Mouse (Mus musculus) kidney, embryonic 16.5 days (tissue): ENCODE measurements at regions not wholly inside any gene's neighbourhood (a gene's known extent, or its start where the extent isn't known, plus 50 kb on each side); places are given as distances from the start of the nearest gene placed in this dataset.
A peak's percentile ranks its signal among the peaks of the same experiment; 100 is the strongest.

ENCODE experiments used
- ATAC-seq: fragments of 200-750 bp; cut with Nextera tagmentation; 2 replicates; pipeline ENCODE4 v1.8.0; 2017; ENCODE audit warnings: moderate TSS enrichment; ENCODE audit not compliant: low FRiP score, low TSS enrichment
- H3K27ac ChIP-seq: fragments of 300-500 bp; sonication (generic); 2 replicates; pipeline ENCODE4 v1.5.1; 2014; ENCODE audit warnings: low read length
- H3K27me3 ChIP-seq: fragments of 300-500 bp; sonication (generic); 2 replicates; pipeline ENCODE4 v1.6.1; 2014; ENCODE audit warnings: low read length, control low read depth, mixed read lengths; ENCODE audit not compliant: insufficient read depth
- H3K36me3 ChIP-seq: fragments of 300-500 bp; sonication (generic); 2 replicates; pipeline ENCODE4 v1.6.1; 2014; ENCODE audit warnings: low read length, control low read depth, mixed read lengths; ENCODE audit not compliant: insufficient read depth
- H3K4me1 ChIP-seq: fragments of 300-500 bp; sonication (generic); 2 replicates; pipeline ENCODE4 v1.6.1; 2014; ENCODE audit warnings: low read length, control low read depth, mixed read lengths; ENCODE audit not compliant: insufficient read depth
- H3K4me2 ChIP-seq: fragments of 300-500 bp; sonication (generic); replicated peaks from 2 replicates; pipeline ENCODE4 v1.6.1; 2014; ENCODE audit warnings: low read depth, low read length
- H3K4me3 ChIP-seq: fragments of 300-500 bp; sonication (generic); 2 replicates; pipeline ENCODE4 v1.5.1; 2014; ENCODE audit warnings: mild to moderate bottlenecking, low read length
- H3K9ac ChIP-seq: fragments of 300-500 bp; sonication (generic); replicated peaks from 2 replicates; pipeline ENCODE4 v1.6.1; 2014; ENCODE audit warnings: low read length
- H3K9me3 ChIP-seq: fragments of 300-500 bp; sonication (generic); 2 replicates; pipeline ENCODE4 v1.6.1; 2016; ENCODE audit warnings: low read length, control low read depth
- WGBS: fragments of 180-500 bp; shearing (Covaris S2); extraction: QIAGEN DNeasy Blood & Tissue Kit; methylation state at CpG from one replicate; pipeline ENCODE4 v1.1.7; 2014; 5-methylcytosine and 5-hydroxymethylcytosine counted together

DNA sequence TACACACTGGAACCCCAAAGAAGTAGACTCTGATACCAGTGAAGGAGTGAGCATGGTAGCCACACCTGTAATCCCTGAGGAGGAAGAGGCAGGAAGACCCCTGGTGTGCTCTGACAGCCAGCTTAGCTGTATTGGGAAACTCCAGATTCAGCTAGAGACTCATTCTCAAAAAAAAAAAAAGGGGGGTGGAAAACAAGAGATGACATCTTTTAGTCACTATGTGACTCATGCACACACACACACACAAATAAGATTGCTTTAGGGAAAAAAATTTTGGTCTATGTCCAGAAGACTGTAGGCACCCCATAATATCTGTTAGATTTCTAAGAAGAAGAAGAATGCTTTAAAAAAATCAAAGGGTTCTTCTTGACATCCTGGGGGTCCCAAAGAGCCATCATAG lies 287.6 kb downstream of the Tns1 start:
- no peak overlapping the region for H3K4me2 ChIP-seq
- no peak for ATAC-seq

GRCm38 (mm10) chr1:73834566-73834965 lies 289.7 kb downstream of the Tns1 start:
- Histone ChIP-seq H3K4me1 (no peaks in the 10 kb centered on the region), H3K9ac (no peak overlapping the region), H3K4me2 (no peak overlapping the region), H3K27me3 (no peaks in the 10 kb centered on the region), H3K4me3 (no peak overlapping the region), H3K36me3 (no peaks in the 10 kb centered on the region), H3K9me3 (no peaks in the 10 kb centered on the region), H3K27ac (no peak overlapping the region)
- WGBS = 90% methylated on average over 1 of the region's 1 CpGs
- no peak for ATAC-seq

More for the DNA sequence above, 287.6 kb downstream of the Tns1 start:
- no peak overlapping the region for H3K4me3 ChIP-seq
- H3K9ac ChIP-seq = no peak overlapping the region
- no peak overlapping the region for H3K27ac ChIP-seq
- H3K27me3 ChIP-seq = no peaks in the 10 kb centered on the region
- no peaks in the 10 kb centered on the region for H3K9me3 ChIP-seq
- no peaks in the 10 kb centered on the region for H3K4me1 ChIP-seq
- no peaks in the 10 kb centered on the region for H3K36me3 ChIP-seq

- ATAC-seq = no peak
- H3K9me3 ChIP-seq = no peaks in the 10 kb centered on the region
- no peaks in the 10 kb centered on the region for H3K36me3 ChIP-seq
- H3K27ac ChIP-seq = no peak overlapping the region
- peaks cover 14% of the 10 kb centered on the region for H3K4me1 ChIP-seq
- H3K4me2 ChIP-seq = no peak overlapping the region
- H3K4me3 ChIP-seq = no peak overlapping the region
- no peaks in the 10 kb centered on the region for H3K27me3 ChIP-seq
- H3K9ac ChIP-seq = no peak overlapping the region
- 46% methylated on average over 9 of the region's 9 CpGs for WGBS
These were observed 293.6 kb downstream of the Tns1 start for GRCm38 (mm10) chr1:73830486-73831132.

- H3K9ac ChIP-seq = no peak overlapping the region
- no peak overlapping the region for H3K27ac ChIP-seq
- no peaks in the 10 kb centered on the region for H3K27me3 ChIP-seq
- no peak overlapping the region for H3K4me2 ChIP-seq
- H3K4me3 ChIP-seq = no peak overlapping the region
- no peaks in the 10 kb centered on the region for H3K9me3 ChIP-seq
- H3K36me3 ChIP-seq = no peaks in the 10 kb centered on the region
- peaks cover 17% of the 10 kb centered on the region for H3K4me1 ChIP-seq
- 71% methylated on average over 10 of the region's 10 CpGs for WGBS
- no peak for ATAC-seq
These were observed 295.3 kb downstream of the Tns1 start for GRCm38 (mm10) chr1:73828996-73829395.

- Histone ChIP-seq H3K4me3 (no peak overlapping the region), H3K27me3 (no peaks in the 10 kb centered on the region), H3K36me3 (no peaks in the 10 kb centered on the region), H3K27ac (no peak overlapping the region), H3K4me1 (peaks cover 29% of the 10 kb centered on the region), H3K9ac (0 out of 2 replicates have a peak overlapping the region, but pooled peaks have one; percentile 11), H3K9me3 (no peaks in the 10 kb centered on the region), H3K4me2 (no peak overlapping the region)
- ATAC-seq = peak; percentile 77; the same call in 1 of the 2 replicates
- 42% methylated on average over 15 of the region's 15 CpGs for WGBS
These were observed 297.9 kb downstream of the Tns1 start for GRCm38 (mm10) chr1:73826243-73826930.

- Histone ChIP-seq H3K36me3 (no peaks in the 10 kb centered on the region), H3K4me2 (no peak overlapping the region), H3K27me3 (no peaks in the 10 kb centered on the region), H3K9ac (no peak overlapping the region), H3K9me3 (no peaks in the 10 kb centered on the region), H3K4me1 (peaks cover 29% of the 10 kb centered on the region), H3K27ac (no peak overlapping the region), H3K4me3 (no peak overlapping the region)
- WGBS = 58% methylated on average over 8 of the region's 8 CpGs
- ATAC-seq = no peak
These were observed 299.7 kb downstream of the Tns1 start for GRCm38 (mm10) chr1:73824406-73825184.

DNA sequence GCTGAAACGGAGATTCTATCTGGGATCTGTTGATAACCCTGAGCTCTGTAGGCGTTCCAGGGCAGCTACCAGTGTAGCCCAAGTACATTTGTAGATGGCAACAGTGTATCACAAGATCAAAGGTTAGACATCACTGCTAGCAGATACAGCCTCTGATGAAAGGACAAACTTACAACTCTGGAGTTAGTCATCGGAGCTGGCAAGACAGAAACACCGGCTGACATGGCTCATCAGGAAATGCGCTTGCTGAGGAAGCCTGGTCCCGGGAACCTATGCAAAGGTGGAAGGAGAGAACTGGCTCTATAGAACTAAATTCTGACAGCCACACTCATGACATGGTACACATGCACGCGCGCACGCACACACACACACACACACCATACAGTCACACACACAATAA lies 300.5 kb downstream of the Tns1 start:
- Histone ChIP-seq H3K27ac (no peak overlapping the region), H3K9me3 (no peaks in the 10 kb centered on the region), H3K4me3 (no peak overlapping the region), H3K4me1 (peaks cover 29% of the 10 kb centered on the region), H3K9ac (no peak overlapping the region), H3K27me3 (no peaks in the 10 kb centered on the region), H3K36me3 (no peaks in the 10 kb centered on the region), H3K4me2 (no peak overlapping the region)
- WGBS = 89% methylated on average over 10 of the region's 10 CpGs
- ATAC-seq = no peak

DNA sequence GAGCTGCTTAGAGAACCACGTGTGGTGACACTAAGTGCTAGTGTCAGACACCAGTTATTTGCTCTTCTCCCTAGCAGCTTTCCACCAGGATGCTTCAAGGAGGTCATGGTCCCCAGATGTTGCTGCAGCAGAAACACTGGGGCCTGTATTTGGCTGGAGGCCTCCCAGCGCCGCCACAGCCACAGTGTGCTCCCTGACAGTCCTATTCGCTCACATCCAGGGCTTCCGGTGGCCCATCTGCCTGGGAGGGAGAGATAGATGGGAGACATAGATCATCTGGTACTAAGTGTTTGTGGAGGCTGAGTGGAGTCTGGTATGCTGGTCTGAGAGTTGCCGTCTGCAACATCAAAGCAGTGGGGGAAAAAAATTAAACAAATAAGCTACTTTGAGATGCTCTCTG lies 301.6 kb downstream of the Tns1 start:
- H3K9me3 ChIP-seq = no peaks in the 10 kb centered on the region
- peak; percentile 70 for ATAC-seq
- no peaks in the 10 kb centered on the region for H3K27me3 ChIP-seq
- H3K36me3 ChIP-seq = no peaks in the 10 kb centered on the region
- H3K9ac ChIP-seq = no peak overlapping the region
- H3K27ac ChIP-seq = no peak overlapping the region
- H3K4me3 ChIP-seq = no peak overlapping the region
- peaks cover 26% of the 10 kb centered on the region for H3K4me1 ChIP-seq
- 38% methylated on average over 6 of the region's 6 CpGs for WGBS
- no peak overlapping the region for H3K4me2 ChIP-seq

DNA sequence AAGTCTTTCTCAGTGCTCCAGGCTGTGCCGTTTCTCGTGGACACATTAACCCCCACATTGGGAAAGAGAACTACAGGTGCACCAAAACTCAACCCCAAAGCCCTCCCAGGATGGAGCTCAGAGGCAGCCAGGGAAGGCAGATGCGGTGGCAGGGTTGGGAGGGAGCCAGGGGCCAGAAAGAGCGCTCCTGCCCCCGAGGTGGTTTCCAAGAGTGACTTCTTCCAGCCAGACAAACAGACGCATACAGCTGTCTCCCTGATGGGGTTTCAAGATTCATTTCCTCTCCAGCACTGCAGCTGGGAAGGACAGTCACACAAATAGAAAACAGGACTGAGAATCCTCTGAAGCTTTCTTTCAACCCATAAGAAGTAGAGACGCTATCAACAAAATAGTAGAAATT lies 303.5 kb downstream of the Tns1 start:
- no peak overlapping the region for H3K4me3 ChIP-seq
- no peaks in the 10 kb centered on the region for H3K36me3 ChIP-seq
- ATAC-seq = no peak; the same call in 1 of the 2 replicates
- H3K9ac ChIP-seq = no peak overlapping the region
- H3K9me3 ChIP-seq = no peaks in the 10 kb centered on the region
- peaks cover 15% of the 10 kb centered on the region for H3K4me1 ChIP-seq
- WGBS = 56% methylated on average over 7 of the region's 7 CpGs
- no peak overlapping the region for H3K4me2 ChIP-seq
- no peaks in the 10 kb centered on the region for H3K27me3 ChIP-seq
- H3K27ac ChIP-seq = no peak overlapping the region

DNA sequence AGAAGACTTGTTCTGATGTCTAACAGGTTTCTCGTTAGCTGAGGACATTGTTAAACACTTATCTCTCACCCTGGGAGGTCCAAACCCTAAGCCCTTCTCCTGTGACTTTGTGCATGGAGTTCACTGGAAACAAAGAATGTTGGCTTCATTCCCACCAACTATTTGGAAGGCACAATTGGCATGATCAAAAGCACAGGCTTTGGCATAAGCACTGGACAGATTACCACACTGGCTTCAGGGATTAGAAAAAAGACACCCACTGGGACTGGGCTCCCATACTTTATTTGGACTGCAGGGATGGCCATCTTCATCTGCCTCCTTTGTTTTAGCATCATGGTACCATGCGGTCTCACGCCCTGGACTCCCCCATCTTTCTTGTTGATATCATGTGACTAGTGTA lies 317.0 kb downstream of the Tns1 start:
- no peak for ATAC-seq
- H3K27ac ChIP-seq = no peak overlapping the region
- no peak overlapping the region for H3K4me3 ChIP-seq
- no peak overlapping the region for H3K4me2 ChIP-seq
- no peaks in the 10 kb centered on the region for H3K27me3 ChIP-seq
- no peaks in the 10 kb centered on the region for H3K4me1 ChIP-seq
- WGBS = 79% methylated on average over 3 of the region's 3 CpGs
- no peaks in the 10 kb centered on the region for H3K36me3 ChIP-seq
- no peaks in the 10 kb centered on the region for H3K9me3 ChIP-seq
- H3K9ac ChIP-seq = no peak overlapping the region
